Mouse (Mus musculus): ENCODE results near the gene Rnf186.

GRCm38 (mm10) chr4:138969736-138970135, 2.8 kb downstream of the Rnf186 start:
- TF ChIP-seq CTCF (conservative IDR thresholded peaks at IDR 0.05 in 1 of 2, IDR thresholded peaks at IDR 0.05 in 1 of 2; ENCODE audit: low read depth in 2 of 2, low read length in 2 of 2): no peak
- no peak for TF ChIP-seq MXI1 (IDR thresholded peaks at IDR 0.05; ENCODE audit: low read depth, low read length)
- no peak for TF ChIP-seq BHLHE40 (IDR thresholded peaks at IDR 0.05; ENCODE audit: low read depth, low read length)
- no peak for TF ChIP-seq GABPA (IDR thresholded peaks at IDR 0.05; ENCODE audit: insufficient replicate concordance, low read depth, low read length)
- TF ChIP-seq KAT2A (IDR thresholded peaks at IDR 0.05; ENCODE audit: insufficient replicate concordance, low read length): no peak
